Mouse (Mus musculus): ENCODE measurements around the gene Syce2.

Syce2 gene

DNA sequence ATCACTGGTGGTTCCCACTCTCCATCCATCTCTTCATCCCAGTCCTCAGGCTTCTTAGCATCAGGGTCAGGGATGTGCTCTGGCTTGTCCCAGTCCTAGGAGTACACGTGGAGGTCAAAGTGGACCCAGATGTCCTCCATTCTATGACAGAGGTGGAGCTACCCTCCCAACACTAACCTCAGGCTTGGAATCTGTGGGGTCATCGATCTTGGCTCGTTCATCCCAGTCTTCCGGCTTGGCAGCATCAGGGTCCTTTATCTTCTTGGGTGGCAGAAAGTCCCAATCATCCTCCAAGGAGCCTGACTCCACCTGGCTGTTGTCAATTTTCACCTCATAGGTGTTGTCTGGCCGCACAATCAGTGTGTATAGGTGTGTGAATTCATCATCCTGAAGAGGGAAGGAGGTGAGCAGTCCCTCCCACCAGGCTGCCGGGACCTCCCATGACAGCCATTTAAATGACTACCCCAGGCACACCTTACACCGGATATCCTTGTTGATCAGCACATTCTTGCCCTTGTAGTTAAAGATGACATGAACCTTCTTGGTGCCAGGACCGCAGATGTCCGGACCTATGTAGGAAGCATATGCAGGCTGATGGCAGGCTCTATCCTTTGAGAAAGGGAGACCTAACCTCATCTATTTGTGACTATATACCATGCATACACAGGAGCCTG is 27.4 kb upstream of the Syce2 start:
- peak; percentile 65 for DNase-seq (ENCODE audit: low read depth, low spot score)

DNA sequence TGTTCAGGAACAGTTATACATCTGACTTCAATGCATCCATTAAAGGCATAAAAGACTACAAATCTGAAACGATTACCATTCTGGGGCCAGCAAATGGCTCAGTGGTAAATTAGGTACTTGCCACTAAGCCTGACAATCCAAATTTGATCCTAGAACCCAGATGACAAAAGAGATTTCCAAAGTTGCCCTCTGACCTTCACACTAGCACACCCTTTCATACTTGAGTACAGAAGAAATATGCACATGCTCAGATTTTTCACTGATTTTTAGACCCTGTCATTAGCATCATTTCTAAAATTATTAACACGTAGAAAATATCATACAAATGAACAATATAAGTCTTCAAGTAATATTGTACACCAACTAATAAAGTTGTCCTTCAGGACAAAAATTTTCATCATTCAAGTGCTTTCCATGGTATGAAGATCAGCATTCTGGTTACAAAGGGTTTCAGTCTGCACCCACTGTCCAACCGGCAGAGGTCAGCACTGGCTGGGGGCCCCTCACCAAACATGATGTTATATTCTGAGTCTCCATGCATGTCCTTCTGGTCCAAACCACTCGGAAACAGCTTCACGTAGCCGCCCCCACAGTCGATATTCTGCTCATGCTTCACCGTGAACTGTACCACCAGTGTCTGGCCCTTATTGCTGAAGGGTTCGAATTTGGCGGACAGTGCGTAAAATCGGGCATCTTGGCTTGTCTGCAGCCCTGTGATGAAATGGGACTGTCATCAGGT is 26.4 kb upstream of the Syce2 start:
- no peak for DNase-seq (ENCODE audit: low read depth, low spot score)

DNA sequence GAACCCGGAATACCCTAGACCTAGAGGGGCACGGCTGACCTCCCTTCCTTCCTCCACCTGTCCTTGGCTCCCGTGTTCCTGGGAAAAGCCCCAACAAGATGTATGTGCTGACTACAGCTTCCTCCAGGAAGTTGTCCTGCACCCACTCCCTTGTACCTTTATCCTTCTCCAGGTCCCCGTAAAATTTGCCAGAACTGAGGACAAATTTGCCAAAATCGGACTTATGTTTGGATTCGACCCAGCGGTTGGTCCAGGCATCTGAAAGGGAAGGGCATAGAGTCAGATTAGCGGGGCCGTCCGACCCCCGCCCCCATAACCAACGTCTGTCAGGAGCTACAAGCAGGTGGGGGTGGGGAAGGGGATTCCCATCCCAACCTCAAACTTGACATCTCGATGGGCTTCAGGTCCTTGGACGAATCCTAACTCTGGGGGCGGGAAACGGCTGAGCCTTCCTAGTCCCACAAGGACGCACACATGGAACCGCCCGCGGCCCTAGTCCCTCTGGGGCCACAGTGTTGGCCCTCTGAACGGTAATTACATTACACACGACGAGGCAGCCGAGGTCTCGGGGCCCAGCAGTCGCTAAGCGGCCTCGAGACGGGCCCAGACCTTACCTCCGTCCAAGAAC is 25.7 kb upstream of the Syce2 start:
- DNase-seq (ENCODE audit: low read depth, low spot score), result no peak

DNA sequence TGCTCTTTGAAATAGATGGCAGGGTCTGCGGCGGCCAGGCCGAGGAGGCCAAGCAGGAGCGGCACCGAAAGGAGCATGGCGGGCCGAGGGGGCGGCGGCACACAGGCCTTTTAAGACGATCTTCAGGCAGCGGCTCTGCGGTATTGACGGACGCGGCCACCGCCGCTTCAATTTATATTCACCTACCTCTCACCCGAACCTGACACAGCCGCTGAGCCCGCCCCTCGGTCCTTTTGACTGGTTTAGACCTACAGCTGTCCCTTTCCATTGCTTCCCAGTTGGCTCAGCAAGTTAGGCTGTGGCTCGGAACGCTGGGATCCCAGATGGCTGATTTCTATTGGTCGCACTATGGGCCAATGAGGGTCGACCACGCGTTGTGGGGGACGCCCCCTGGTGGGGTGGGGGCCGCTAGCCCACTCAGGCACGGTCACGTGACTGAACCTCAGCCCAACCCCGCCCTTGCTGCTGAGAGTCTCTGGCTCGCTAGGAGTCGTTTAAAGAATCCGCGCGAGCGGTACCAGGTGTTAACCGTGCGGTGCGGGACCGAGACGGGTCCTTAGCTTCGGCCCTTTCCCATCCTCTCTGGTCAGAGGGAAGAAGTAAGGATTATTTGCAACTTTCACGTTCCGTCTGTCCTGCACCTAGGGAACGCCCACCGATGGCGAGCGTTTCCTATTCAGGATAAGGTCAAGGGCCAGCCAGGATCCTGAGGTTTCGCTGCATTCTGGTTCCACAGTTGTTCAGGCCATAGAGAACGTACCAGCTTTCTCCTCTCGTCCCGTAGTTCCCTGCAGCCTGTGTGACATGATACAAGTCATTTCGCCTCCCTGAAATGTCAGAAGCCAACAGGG is 25.0 kb upstream of the Syce2 start, which contains the start of gene Calr:
Gene Calr, minus strand, starts transcription at position 213 of the 851 bp plus-strand sequence.
- DNase-seq (ENCODE audit: low read depth, low spot score), result peak; percentile 100

DNA sequence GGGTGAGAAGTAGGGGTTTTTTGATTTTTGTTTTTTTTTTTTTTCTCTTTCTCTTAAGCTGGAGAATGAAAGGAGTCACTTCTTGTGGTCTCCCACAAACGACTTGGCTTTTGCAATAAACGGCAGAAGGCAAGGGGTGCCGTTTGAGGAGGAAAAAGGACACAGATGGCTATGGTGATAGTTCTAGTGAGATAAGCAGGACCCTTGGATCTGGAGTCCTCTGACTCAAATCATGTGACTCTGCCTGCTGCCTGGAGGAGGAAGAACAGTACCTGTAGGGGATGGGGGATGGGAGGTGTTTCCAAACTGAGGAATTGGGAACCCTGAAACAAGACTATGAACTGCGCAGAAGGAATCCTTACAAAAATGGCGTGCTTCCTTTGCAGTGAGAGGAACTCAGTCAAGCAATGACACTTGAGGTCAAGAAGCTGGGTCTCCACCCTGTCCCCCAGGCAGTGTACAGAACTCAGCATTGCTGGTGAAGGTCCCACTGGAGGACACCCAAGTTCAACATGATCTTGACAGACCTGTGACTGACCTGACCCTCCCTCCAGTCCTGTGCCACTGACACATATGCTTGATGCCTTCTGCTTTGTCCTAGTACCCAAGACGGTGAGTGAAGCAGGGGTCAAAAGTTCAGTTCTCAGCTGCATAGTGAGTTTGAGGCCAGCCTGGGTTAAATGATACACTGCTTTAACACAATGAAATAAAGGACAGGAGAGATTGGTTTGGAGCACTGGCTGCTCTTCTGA is 24.1 kb upstream of the Syce2 start:
- DNase-seq (ENCODE audit: low read depth, low spot score), result peak; percentile 53

DNA sequence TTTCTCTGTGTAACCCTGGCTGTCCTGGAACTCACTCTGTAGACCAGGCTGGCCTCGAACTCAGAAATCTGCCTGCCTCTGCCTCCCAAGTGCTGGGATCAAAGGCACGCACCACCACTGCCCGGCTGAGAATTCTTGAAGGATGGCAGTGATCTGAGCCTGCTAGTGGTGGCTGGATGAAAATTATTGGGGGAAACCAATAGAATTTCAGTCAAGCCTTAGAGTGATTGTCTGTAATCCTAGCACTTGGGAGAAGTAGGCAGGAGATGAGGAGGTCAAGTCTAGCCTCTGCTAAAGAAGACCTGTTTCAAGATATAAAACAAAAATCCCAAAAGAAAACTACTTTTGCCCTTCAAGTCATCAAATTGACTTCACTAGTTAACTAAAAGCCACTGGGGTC is 15.5 kb upstream of the Syce2 start:
- DNase-seq (ENCODE audit: low read depth, low spot score), result no peak

DNA sequence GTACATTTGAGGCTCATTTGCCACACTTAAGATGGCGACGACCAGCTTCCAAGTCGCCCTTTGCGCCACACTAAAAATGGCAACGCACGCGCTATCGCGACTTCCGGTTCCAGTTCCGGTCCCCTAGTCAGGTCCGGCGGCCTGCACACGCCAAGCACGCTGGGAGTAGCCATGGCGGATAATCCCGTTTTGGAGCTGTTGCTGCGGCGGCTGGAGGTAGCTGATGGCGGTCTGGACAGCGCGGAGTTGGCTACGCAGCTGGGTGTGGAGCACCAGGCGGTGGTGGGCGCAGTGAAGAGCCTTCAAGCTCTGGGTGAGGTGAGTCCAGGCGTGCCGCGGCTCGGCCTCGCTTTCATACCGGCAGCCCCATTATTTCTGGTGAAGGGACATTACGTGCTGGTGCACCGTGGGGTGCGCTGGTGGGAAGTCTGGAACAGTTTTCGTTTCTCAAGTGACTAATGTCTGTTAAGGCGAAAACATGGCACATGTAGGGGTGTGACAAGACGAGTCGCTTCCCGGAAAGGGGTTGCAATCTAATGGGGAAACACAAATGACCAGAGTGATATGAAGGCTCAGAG is 15.0 kb upstream of the Syce2 start, which contains the start of gene Farsa:
Gene Farsa, plus strand, starts transcription at position 126 of the 578 bp plus-strand sequence.
- DNase-seq (ENCODE audit: low read depth, low spot score), result peak; percentile 96

DNA sequence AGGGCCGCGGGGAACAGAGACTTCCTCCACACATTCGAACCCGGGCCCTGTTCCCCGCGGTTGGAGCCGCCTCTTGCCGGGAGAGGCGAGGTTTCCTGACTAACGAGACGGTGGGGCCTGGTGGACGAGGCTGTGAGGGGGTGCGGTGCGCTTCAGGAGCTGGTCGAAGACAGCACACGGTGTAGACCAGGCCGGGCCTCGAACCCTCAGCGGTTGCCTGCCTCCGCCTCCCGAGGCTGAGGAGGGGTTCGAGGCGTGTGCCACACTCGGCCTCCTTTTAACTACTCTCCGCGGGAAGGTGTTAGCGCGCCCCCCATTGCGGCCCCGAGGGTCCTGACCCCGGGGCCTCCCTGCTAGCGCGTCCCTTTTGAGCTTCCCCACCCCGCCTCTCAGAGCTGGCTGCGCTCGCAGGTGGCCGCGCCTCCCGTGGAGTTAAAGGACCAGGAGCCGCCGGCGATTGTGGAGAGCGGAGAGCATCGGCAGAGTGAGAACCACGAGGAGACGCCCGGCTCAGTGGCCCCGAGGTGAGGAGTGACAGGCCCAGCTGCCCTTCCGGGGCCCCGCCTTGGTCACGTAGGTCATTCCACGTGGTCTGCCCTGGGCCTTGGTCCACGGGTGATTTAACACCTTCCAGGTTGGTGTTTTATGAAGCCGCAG is 526 bp downstream of the Syce2 start:
- peak; percentile 74 for DNase-seq (ENCODE audit: low read depth, low spot score)

DNA sequence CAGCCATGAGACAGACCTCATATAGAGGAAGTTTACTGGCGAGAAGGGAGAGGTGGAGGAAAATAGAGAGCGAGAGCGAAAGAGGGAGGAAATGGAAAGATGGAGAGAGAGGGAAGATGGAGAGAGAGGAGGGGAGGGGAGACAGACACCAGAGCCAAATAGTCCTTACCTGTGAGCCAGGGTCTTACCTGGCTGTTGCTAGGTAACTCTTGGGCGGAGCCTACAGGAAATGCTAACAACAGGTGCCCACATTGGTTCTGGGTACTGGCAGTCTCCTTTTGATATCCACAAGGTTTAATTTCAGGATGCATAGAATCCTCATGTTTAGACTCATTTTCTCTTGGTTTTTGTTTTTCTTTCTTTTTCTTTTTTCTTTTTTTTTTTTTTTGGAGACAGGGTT is 1.1 kb downstream of the Syce2 start:
- DNase-seq (ENCODE audit: low read depth, low spot score), result no peak

DNA sequence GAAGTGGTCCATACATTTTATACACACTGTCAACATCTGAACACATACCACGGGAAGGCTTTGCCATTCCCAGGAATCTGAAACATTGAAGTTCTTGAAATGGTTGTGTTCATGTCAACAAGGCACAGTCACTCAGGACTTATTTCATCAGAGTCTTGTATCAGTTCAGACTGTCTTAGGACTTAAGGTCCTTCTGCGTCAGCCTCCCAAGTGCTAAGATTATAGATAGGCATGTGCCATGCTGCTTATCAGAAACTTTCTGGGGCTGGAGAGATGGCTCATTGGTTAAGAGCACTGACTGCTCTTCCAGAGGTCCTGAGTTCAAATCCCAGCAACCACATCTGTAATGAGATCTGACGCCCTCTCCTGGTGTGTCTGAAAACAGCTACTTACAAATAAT is 2.4 kb downstream of the Syce2 start:
- no peak for DNase-seq (ENCODE audit: low read depth, low spot score)

DNA sequence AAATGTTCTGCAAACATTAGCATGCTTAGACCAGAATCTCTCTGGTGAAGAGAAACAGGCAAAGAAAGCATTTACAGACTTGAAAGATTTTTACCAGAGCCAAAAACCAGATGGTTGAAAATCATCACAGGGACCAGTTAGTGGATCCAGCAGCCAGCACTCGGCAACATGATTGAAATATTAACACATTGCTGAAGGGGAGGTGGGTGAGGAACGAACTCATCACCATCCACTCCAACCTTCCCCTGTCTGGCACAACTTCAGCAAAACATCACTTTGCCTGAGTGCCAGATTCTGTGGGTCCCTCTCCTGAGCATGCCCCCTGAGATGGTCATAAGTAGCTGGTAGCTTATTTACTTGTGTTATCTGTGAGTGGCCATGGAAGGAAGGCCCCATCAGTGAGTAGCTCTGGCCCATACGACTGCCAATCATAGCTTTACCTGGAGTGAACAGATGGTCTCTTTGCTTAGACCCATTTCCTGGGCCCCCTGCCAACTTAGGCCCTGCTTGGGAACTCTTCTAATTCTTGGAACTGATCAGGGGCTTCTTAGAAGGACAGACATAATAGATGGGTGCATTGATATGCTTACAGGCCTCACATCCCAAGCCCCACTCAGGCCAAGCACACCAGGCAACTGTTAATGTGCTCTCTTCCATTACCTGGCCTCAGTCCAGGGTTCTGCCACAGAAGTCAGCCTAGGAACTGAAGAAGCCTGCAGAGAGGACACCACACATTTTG is 5.6 kb downstream of the Syce2 start:
- no peak for DNase-seq (ENCODE audit: low read depth, low spot score)

DNA sequence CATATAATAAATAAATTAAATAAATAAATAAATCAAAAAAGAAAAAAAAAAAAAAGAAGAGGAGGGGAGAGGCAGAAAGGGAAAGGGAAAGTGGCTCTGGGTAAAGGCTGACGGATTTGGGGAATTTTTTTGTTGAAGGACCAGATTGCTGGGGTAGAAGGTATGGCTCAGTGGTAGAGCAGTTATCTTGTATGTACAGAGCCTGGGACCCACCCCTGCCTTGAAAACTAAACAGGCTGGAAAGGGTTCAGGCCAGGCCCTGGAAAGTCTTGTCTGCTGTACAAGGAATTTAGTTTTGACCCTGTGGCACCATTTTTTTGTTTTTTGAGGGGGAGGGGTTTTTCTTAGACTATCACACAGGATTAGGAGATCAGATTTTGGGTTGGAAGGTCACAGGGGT is 7.0 kb downstream of the Syce2 start:
- DNase-seq (ENCODE audit: low read depth, low spot score), result no peak

DNA sequence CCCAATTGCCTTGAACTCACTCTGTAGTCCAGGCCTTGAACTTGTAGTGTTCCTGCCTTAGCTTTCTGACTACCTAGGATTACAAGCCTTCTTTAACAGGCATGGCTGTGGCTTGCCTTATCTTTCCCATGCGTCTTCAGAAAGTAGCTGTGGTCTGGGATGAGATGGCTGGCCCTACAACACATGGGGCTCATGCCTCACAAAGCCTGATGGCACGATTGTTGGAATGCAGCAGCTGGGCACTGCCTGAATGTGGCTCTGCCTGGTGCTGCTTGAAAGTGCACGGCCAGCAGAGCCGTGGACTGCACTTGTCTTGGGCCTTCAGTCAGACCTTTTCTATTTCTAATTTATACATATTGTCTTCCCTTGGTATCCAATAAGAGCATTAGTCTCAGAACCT is 12.8 kb downstream of the Syce2 start:
- DNase-seq (ENCODE audit: low read depth, low spot score), result no peak

DNA sequence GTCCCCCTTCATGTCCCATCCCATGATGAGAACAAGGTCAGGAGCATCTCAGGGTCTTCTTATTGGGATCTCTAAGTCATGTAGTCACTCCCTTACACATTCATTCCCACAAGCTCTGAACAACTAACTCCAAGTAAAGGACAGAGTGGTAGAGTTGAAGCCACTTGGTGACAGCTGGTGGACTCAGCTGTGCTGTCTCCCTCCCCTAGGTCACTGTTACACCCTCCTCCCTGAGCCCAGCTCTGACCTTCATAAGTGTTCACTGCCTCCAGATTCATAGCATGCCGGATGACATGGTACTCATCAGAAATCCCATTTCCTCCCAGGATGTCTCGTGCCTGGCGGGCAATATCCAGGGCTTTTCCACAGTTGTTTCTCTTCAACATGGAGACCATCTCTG is 16.4 kb downstream of the Syce2 start:
- DNase-seq (ENCODE audit: low read depth, low spot score), result no peak

DNA sequence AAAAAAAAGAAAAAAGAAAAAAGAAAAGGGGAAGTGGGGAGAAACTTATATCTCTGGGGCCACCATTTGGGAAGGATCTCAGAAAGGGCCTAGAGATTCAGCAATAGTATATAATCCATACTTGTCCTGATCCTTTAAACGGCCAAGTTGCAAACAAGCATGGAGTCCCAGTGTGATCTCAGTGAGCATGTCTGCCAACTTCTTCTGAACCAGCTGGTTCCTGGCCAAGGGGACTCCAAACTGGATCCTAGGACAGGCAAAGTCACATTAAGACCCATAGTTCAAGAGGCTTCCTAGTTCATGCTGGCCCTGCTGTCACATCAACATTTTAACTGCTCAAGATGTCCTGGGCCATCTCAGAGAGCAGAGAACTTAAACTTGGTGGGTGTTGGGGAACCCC is 17.2 kb downstream of the Syce2 start:
- no peak for DNase-seq (ENCODE audit: low read depth, low spot score)

DNA sequence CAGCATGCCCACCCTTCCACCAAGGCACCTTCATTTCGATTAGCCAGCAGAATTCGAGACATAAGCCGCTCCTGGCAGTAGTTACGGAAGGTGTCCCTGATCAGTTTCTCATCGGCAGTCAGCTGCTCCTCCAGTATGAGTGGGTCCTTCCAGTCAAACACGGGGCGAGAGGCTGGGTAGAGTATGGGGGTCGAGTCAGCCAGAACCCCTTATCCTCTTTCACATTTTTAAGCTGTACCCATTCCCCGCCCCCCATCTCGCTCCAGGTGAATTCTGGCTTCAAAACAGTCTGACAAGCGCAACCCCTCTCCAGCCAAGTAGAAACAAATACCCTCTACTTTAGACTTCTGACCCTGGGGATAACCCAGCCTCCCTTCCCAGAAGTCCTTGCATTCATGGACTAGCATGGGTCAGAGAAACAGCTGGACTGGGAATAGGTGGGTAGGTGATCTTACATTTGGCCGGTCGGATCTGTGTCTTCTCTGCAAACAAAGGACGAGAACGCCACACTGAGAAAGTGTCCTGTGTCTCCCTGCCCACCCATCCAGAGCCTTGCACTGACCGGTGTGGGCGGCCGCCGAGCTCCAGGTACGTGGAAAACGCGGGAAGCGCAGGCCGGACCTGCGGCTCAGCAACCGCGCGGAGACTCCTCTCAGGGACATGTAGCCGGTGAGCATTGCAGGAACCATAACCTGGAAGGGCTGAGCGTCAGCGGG is 21.2 kb downstream of the Syce2 start:
- DNase-seq (ENCODE audit: low read depth, low spot score), result no peak

DNA sequence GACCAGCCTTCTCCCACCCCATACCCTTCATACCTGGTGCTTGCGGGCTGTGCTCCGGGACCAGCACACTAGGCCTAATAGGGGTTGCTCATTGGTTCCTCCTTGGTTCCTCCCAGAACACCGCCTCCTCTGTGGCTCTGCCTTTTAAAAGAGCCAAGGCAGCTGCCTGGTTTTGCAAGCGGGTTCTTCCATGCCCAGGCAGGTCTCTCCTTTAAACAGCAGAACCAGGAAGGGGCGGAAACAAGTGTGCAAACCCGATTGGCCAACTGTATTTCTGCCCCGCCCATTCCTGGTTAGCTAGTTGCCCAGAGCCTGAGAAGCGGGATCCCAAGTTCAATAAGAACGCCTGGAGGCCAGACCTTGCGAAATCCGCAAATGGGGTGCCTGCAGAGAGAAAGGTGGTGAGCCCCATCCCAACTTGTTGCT is 21.8 kb downstream of the Syce2 start, which contains the start of gene Gcdh:
Gene Gcdh, minus strand, starts transcription at position 213 of the 426 bp plus-strand sequence.
- peak; percentile 98 for DNase-seq (ENCODE audit: low read depth, low spot score)

DNA sequence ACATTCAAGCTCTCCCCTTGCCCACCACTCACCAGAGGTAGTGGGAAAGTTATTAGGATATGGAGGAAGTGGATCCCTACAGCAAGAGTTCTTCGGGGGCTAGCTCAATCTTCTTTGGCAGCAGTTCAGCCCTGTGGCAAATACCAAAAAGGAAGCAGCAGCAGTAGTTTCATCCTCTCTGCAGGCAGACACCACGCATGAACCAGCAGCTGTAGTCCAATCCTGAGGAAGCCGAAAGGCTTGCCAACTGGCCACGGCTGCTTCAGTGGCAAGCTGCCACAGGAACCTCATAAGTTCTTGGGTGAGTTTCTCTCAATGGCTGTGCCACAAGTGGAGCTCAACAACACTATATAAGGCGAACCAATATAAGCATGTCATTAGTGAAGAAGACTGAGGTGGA is 24.1 kb downstream of the Syce2 start:
- DNase-seq (ENCODE audit: low read depth, low spot score), result no peak

DNA sequence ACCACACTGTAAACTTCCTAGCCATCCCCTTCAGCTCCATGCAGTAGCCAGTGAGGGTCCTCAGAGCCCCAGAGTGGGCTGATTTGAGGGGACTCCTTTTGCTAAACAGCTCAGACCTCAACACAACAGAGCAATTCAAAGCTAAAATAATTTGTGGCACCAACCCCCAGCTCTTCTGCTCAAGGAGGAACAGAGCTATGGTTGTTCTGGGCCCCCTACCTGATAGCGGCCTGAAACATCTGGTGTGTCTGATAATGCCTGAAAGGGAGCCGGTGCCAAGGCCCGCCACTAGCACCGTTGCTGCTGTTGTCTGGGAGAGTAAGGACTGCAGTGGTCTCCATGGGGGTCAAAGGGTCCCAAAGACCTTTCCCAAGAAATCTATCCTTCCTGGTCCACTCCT is 29.2 kb downstream of the Syce2 start:
- DNase-seq (ENCODE audit: low read depth, low spot score), result no peak

Data from ZHBTc4 (cell line).